Mouse (Mus musculus) midbrain, embryonic 11.5 days (tissue): ENCODE results near the gene Atrip. TPM values are rescaled to one million over a fixed set of nuclear protein-coding genes. Genes with fewer than 3 reads are reported as not detected.
A peak's percentile ranks its signal among the peaks of the same experiment; 100 is the strongest.

Experiments
- ATAC-seq: fragments of 200-750 bp; cut with Nextera tagmentation; 2 replicates; pipeline ENCODE4 v1.8.0; 2017; ENCODE audit warnings: moderate TSS enrichment, moderate library complexity; ENCODE audit not compliant: low FRiP score
- DNase-seq: peaks from one replicate; pipeline ENCODE4 v3.0.0; 2015; ENCODE audit warnings: low spot score; ENCODE audit errors: missing footprints
- H3K27ac ChIP-seq: fragments of 300-500 bp; sonication (generic); 2 replicates; pipeline ENCODE4 v1.5.1; 2014; ENCODE audit warnings: low read depth, low read length
- H3K27me3 ChIP-seq: fragments of 300-500 bp; sonication (generic); 2 replicates; pipeline ENCODE4 v1.6.1; 2014; ENCODE audit warnings: mild to moderate bottlenecking, low read length, moderate library complexity, mixed read lengths; ENCODE audit not compliant: control insufficient read depth, insufficient read depth
- H3K36me3 ChIP-seq: fragments of 300-500 bp; sonication (generic); 2 replicates; pipeline ENCODE4 v1.6.1; 2014; ENCODE audit warnings: mild to moderate bottlenecking, low read length, moderate library complexity, mixed read lengths; ENCODE audit not compliant: control insufficient read depth, insufficient read depth
- H3K4me1 ChIP-seq: fragments of 300-500 bp; sonication (generic); 2 replicates; pipeline ENCODE4 v1.6.1; 2014; ENCODE audit warnings: low read length; ENCODE audit not compliant: control insufficient read depth, insufficient read depth
- H3K4me2 ChIP-seq: fragments of 300-500 bp; sonication (generic); 2 replicates; pipeline ENCODE4 v1.6.1; 2014; ENCODE audit warnings: mild to moderate bottlenecking, moderate library complexity
- H3K4me3 ChIP-seq: fragments of 300-500 bp; sonication (generic); 2 replicates; pipeline ENCODE4 v1.5.1; 2014; ENCODE audit warnings: low read depth, low read length
- H3K9ac ChIP-seq: fragments of 300-500 bp; sonication (generic); 2 replicates; pipeline ENCODE4 v1.6.1; 2014; ENCODE audit warnings: low read length
- H3K9me3 ChIP-seq: fragments of 300-500 bp; sonication (generic); 2 replicates; pipeline ENCODE4 v1.6.1; 2016; ENCODE audit warnings: low read length; ENCODE audit not compliant: control insufficient read depth
- WGBS: fragments of 180-500 bp; shearing (Covaris S2); extraction: QIAGEN DNeasy Blood & Tissue Kit; methylation state at CpG from one replicate; pipeline ENCODE4 v1.1.7; 2014; 5-methylcytosine and 5-hydroxymethylcytosine counted together
- polyA plus RNA-seq: library from polyadenylated mRNA; unstranded; fragments of >200 nt; fragmentation: Nextera tagmentation; extraction: Ambion mirVana; gene quantifications from 2 replicates; pipeline ENCODE4 v1.2.1, GENCODE M21; 2014

The Atrip gene
- polyA plus RNA-seq, 1 experiment from 2014 or later = 21.7 TPM

DNA sequence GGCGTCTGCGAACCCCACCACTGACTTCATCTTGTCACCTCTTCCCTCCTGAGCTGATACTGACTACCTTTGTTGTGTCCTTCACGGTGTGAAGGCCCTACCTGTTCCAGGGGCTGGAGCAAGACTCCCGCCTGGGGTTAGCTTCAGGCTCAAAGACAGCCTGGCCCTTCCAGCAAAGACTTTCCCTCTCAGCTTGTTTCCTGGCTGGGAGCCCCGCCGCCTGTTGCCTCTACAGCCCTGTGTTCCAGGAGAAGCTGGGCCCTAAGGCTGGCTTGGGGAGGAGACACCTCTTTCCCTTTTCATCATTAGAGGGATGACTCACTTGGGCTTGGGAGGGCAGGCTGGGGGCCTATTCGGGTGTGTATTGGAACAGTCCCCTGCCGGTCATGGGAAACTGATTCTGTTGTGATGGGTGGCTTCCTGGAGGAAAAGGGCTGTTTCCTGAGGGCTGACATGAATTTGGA, 35.0 kb downstream of the Atrip start:
- no peaks in the 10 kb centered on the region for H3K9me3 ChIP-seq
- no peaks in the 10 kb centered on the region for H3K36me3 ChIP-seq
- ATAC-seq (0 out of 2 replicates have a peak, but pooled peaks have one; percentile 6), DNase-seq (no peak)
- no peaks in the 10 kb centered on the region for H3K27me3 ChIP-seq
- H3K4me1 ChIP-seq = peaks cover 3% of the 10 kb centered on the region; the same call in 1 of the 2 replicates
- peak overlapping the region; percentile 82 for H3K4me2 ChIP-seq
- H3K4me3 ChIP-seq = peak overlapping the region; percentile 55
- peak overlapping the region; percentile 72 for H3K9ac ChIP-seq
- 23% methylated on average over 8 of the region's 8 CpGs for WGBS
- no peak overlapping the region for H3K27ac ChIP-seq

DNA sequence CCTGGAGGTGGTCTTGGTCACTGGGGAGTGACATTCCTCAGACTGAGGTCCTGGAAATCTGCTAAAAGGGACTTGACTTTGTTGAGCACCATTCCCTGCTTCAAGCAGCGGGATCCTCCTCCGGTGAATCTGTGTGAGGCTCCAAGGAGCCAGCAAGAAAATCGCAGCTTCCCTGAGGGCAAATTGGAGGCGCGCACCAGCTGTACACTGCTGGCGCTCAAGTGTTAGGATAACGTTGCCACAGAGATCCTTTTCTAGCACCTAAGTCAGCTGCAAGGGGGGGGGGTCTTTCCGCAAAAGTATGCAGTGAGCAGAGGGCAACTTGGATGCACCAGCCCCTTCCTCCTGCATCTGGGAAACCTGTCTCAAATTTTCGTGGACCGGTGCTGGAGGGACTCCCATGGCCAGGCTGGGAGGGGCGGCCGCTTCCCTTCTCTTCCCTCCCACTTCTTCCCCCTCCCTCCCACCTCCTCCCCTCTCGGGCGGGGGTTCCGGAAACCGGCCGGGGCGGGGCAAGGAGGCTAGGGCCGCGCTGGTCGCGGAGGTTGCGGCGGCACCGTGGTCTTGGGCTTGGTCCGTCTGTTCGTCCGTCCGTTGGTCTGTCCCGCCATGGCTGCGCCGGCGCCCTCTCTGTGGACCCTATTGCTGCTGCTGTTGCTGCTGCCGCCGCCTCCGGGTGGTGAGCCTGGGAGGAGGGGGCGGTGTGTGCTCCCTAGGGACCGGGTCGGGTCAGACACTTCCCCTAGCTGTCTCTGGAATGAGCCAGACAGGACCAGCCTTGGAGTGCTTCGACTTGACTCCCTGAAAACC, 35.6 kb downstream of the Atrip start, which contains the start of gene Shisa5:
Gene Shisa5, plus strand, starts transcription at position 480 of the 810 bp plus-strand sequence.
- no peak within 1 kb of the TSS for H3K27ac ChIP-seq

DNA sequence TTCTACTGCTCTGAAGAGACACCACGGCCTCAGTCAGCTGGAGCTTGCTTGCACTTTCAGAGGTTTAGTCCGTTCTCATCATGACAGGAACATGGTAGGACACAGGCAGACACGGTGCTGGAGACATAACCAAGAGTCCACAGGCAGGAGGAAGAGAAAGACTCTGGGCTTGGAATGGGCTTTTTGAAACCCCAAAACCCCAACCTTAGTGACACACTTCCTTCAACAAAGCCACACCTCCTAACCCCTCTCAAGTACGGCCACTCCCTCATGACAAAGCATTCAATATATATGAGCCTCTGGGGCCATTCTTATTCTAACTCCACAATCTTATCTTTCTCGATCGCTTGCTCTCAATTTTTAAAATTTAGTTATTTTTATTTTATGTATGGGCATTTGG, 41.5 kb downstream of the Atrip start:
- no peaks in the 10 kb centered on the region for H3K36me3 ChIP-seq
- DNase-seq (no peak), ATAC-seq (no peak)
- no peak overlapping the region for H3K4me2 ChIP-seq
- H3K9me3 ChIP-seq = no peaks in the 10 kb centered on the region
- H3K4me3 ChIP-seq = no peak overlapping the region
- WGBS = 83% methylated on average over 6 of the region's 6 CpGs
- no peaks in the 10 kb centered on the region for H3K4me1 ChIP-seq
- no peak overlapping the region for H3K27ac ChIP-seq
- no peak overlapping the region for H3K9ac ChIP-seq
- no peaks in the 10 kb centered on the region for H3K27me3 ChIP-seq

More for the DNA sequence above, 35.6 kb downstream of the Atrip start, which contains the start of gene Shisa5:
- Histone ChIP-seq H3K4me3 (peak within 1 kb of the TSS; percentile 55), H3K36me3 (no peaks in the 10 kb centered on the region), H3K9ac (peak within 1 kb of the TSS; percentile 72), H3K9me3 (no peaks in the 10 kb centered on the region), H3K4me2 (peak within 1 kb of the TSS; percentile 82), H3K4me1 (peaks cover 3% of the 10 kb centered on the region; the same call in 1 of the 2 replicates), H3K27me3 (no peaks in the 10 kb centered on the region)
- peak; percentile 87 for ATAC-seq
- 0% methylated on average over 34 of the region's 40 CpGs for WGBS
- DNase-seq = peak; percentile 95

DNA sequence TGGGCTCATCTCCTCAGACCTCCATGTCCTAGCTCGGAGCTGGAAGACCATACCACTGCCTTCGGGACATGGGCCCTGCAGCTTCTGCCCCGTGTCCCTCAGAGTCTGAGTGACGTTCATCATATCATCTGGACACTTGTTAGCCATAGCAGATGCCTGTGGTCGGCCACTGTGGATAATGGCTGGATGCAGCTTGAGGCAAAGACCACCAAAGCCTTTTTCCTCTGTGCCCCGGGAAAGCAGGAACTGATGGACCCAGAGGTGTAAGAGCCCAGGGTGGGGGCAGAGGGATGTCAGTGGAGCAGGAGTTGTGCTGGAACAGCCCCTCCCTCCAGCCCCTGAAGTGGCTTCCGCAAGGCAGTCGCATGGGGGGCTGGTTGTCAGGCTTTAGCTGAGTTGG, 42.2 kb downstream of the Atrip start:
- no peak overlapping the region for H3K27ac ChIP-seq
- 82% methylated on average over 8 of the region's 8 CpGs for WGBS
- DNase-seq = no peak
- ATAC-seq = no peak
- no peaks in the 10 kb centered on the region for H3K36me3 ChIP-seq
- H3K4me2 ChIP-seq = no peak overlapping the region
- H3K9me3 ChIP-seq = no peaks in the 10 kb centered on the region
- no peaks in the 10 kb centered on the region for H3K4me1 ChIP-seq
- H3K27me3 ChIP-seq = no peaks in the 10 kb centered on the region
- no peak overlapping the region for H3K9ac ChIP-seq
- H3K4me3 ChIP-seq = no peak overlapping the region

DNA sequence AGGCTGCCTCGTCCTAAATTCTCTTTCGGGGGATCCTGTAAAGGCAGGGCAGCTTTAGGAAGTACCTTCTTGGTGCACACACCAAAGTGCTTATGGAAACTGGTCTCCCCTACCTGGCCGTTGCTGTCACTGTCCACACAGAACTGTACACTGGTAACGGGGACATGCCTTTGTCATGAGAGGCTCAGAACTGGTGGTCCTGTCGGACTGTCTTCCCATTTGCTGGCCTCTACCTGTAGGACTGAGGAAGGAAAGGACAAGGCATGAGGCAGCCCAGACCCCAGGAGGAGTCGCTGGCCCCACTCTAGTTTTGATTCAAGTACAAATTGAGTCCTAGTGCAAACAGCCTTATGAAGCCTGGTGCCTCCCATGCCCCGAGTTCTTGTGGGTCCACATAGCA, 42.9 kb downstream of the Atrip start:
- Histone ChIP-seq H3K4me1 (no peaks in the 10 kb centered on the region), H3K36me3 (no peaks in the 10 kb centered on the region), H3K27ac (no peak overlapping the region), H3K4me3 (no peak overlapping the region), H3K9me3 (no peaks in the 10 kb centered on the region), H3K27me3 (no peaks in the 10 kb centered on the region), H3K9ac (no peak overlapping the region), H3K4me2 (no peak overlapping the region)
- DNase-seq (no peak), ATAC-seq (no peak)
- 90% methylated on average over 7 of the region's 7 CpGs for WGBS

DNA sequence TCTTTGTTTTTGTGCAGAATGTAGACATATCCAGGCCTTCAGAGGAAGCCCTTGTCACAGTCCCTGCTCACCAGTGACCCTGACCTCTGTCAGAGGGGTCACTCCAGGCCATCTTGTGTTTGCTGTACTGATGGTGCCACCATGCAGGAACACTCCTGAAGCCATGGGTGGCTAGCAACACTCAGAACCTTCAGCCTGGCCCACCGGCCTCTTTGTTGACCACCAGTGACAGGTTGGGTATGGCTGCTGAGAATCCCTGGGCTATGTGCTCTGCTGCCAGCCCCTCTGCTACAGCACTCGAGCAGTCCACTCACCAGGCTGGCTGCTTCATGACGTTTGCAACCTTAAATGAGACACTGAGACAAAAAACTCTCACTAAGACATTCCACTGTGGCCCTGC, 43.6 kb downstream of the Atrip start:
- Histone ChIP-seq H3K4me1 (no peaks in the 10 kb centered on the region), H3K36me3 (no peaks in the 10 kb centered on the region), H3K4me2 (no peak overlapping the region), H3K9me3 (no peaks in the 10 kb centered on the region), H3K27me3 (no peaks in the 10 kb centered on the region), H3K9ac (no peak overlapping the region), H3K27ac (no peak overlapping the region), H3K4me3 (no peak overlapping the region)
- DNase-seq (no peak), ATAC-seq (no peak)
- 82% methylated on average over 3 of the region's 3 CpGs for WGBS

DNA sequence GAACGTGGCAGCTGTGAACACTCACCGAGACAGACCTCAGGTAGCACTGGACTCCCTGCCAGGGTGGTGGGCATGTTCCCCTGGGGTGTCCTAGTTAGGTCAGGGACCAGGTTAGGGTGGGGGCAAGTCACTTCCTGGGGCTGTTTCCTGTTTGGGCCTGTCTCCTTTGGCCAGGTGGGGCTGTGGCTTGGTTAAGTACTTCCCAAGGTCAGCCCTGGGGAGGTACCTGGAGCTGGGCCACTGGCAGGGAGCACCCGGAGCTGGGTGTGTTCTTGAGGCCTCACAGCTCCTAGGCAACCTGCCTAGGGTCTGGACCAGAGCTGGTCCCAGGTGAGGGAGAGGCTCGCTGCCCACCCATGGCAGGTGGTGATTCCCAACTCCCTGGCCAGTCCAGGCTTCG, 45.0 kb downstream of the Atrip start:
- Histone ChIP-seq H3K4me3 (no peak overlapping the region), H3K4me2 (no peak overlapping the region), H3K27ac (no peak overlapping the region), H3K27me3 (no peaks in the 10 kb centered on the region), H3K36me3 (no peaks in the 10 kb centered on the region), H3K9me3 (no peaks in the 10 kb centered on the region), H3K9ac (no peak overlapping the region), H3K4me1 (no peaks in the 10 kb centered on the region)
- no peak for DNase-seq
- WGBS = 73% methylated on average over 5 of the region's 5 CpGs
- no peak for ATAC-seq

DNA sequence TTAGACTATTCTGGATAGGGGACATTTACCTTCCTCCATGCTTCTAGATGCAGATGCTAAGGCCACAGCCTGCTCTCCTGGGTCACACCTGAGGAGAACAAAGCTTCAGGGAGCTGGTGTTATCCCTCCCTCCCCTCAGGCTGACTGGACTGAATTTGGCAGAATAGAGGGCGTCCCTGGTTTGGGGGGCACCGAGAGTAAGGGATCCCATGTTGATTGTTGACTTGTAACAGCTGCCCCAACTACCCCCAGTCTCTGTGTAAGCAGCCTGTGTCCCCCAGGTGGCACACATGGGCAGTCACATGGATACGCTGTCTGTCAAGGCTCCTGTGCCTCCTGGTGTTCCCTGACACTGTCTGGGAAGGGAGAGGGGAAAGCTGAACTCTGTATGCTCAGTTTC, 45.5 kb downstream of the Atrip start:
- Histone ChIP-seq H3K4me1 (no peaks in the 10 kb centered on the region), H3K36me3 (no peaks in the 10 kb centered on the region), H3K9ac (no peak overlapping the region), H3K9me3 (no peaks in the 10 kb centered on the region), H3K27ac (no peak overlapping the region), H3K4me2 (no peak overlapping the region), H3K4me3 (no peak overlapping the region), H3K27me3 (no peaks in the 10 kb centered on the region)
- ATAC-seq = no peak
- WGBS = 77% methylated on average over 3 of the region's 3 CpGs
- DNase-seq = no peak

DNA sequence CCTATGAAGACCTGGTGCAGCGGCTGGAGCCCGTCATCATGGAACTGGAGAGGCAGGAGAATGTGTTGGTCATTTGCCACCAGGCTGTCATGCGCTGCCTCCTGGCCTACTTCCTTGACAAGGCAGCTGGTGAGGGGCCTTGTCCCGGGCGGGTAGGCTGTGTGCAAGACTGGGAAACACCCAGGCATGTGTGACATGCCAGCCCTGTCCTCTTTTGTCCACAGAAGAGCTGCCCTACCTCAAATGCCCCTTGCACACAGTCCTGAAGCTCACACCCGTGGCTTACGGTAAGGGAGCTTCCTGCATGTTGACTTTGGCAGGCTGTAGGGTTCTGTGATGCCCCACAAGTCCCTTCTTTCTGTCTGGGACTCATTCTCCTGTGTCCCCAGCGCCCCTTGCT, 46.4 kb downstream of the Atrip start:
- Histone ChIP-seq H3K4me1 (no peaks in the 10 kb centered on the region), H3K27ac (no peak overlapping the region), H3K4me3 (no peak overlapping the region), H3K9me3 (no peaks in the 10 kb centered on the region), H3K27me3 (no peaks in the 10 kb centered on the region), H3K36me3 (no peaks in the 10 kb centered on the region), H3K9ac (no peak overlapping the region), H3K4me2 (no peak overlapping the region)
- no peak for DNase-seq
- WGBS = 83% methylated on average over 8 of the region's 8 CpGs
- no peak for ATAC-seq
